Mouse (Mus musculus) liver, embryonic 11.5 days (tissue): ENCODE results near the gene Eno4. TPM values are rescaled to one million over a fixed set of nuclear protein-coding genes. Genes with fewer than 3 reads are reported as not detected.
"Not testable (repeated sequence)": the region's sequence is repeated elsewhere in the genome, so short reads cannot be mapped to it uniquely, and the experiment has no call there.

Experiments
- ATAC-seq: fragments of 200-750 bp; cut with Nextera tagmentation; replicated peaks from 2 replicates; pipeline ENCODE4 v1.8.0; 2017; ENCODE audit warnings: moderate number of reproducible peaks, mild to moderate bottlenecking, moderate TSS enrichment, moderate library complexity; ENCODE audit not compliant: low FRiP score
- DNase-seq: peaks from one replicate; pipeline ENCODE4 v3.0.0-alpha.2; 2017; ENCODE audit warnings: low spot score
- H3K27ac ChIP-seq: fragments of 300-500 bp; sonication (generic); 2 replicates; pipeline ENCODE4 v1.5.1; 2014; ENCODE audit warnings: mild to moderate bottlenecking, low read depth, low read length, control low read depth
- H3K27me3 ChIP-seq: fragments of 300-500 bp; sonication (generic); replicated peaks from 2 replicates; pipeline ENCODE4 v1.6.1; 2014; ENCODE audit warnings: low read length, mixed read lengths; ENCODE audit not compliant: control insufficient read depth, insufficient read depth
- H3K36me3 ChIP-seq: fragments of 300-500 bp; sonication (generic); 2 replicates; pipeline ENCODE4 v1.6.1; 2014; ENCODE audit warnings: mild to moderate bottlenecking, low read length, moderate library complexity, mixed read lengths; ENCODE audit not compliant: control insufficient read depth, insufficient read depth
- H3K4me1 ChIP-seq: fragments of 300-500 bp; sonication (generic); replicated peaks from 2 replicates; pipeline ENCODE4 v1.6.1; 2014; ENCODE audit warnings: low read length, mixed read lengths; ENCODE audit not compliant: control insufficient read depth, insufficient read depth
- H3K4me2 ChIP-seq: fragments of 300-500 bp; sonication (generic); 2 replicates; pipeline ENCODE4 v1.6.1; 2014; ENCODE audit warnings: mild to moderate bottlenecking, control low read depth, moderate library complexity
- H3K4me3 ChIP-seq: fragments of 300-500 bp; sonication (generic); 2 replicates; pipeline ENCODE4 v1.5.1; 2014; ENCODE audit warnings: low read depth, low read length, control low read depth
- H3K9ac ChIP-seq: fragments of 300-500 bp; sonication (generic); 2 replicates; pipeline ENCODE4 v1.6.1; 2014; ENCODE audit warnings: low read depth, low read length, control low read depth
- H3K9me3 ChIP-seq: fragments of 300-500 bp; sonication (generic); 2 replicates; pipeline ENCODE4 v1.6.1; 2016; ENCODE audit warnings: low read length, inconsistent platforms, mixed read lengths; ENCODE audit not compliant: control insufficient read depth
- WGBS: fragments of 180-500 bp; shearing (Covaris S2); extraction: QIAGEN DNeasy Blood & Tissue Kit; methylation state at CpG from one replicate; pipeline ENCODE4 v1.1.7; 2014; 5-methylcytosine and 5-hydroxymethylcytosine counted together
- polyA plus RNA-seq: library from polyadenylated mRNA; unstranded; fragments of >200 nt; fragmentation: Nextera tagmentation; extraction: Ambion mirVana; gene quantifications from 2 replicates; pipeline ENCODE4 v1.2.1, GENCODE M21; 2014

Eno4 gene
- polyA plus RNA-seq = 0.25 and 0.49 TPM in 2 replicates

DNA sequence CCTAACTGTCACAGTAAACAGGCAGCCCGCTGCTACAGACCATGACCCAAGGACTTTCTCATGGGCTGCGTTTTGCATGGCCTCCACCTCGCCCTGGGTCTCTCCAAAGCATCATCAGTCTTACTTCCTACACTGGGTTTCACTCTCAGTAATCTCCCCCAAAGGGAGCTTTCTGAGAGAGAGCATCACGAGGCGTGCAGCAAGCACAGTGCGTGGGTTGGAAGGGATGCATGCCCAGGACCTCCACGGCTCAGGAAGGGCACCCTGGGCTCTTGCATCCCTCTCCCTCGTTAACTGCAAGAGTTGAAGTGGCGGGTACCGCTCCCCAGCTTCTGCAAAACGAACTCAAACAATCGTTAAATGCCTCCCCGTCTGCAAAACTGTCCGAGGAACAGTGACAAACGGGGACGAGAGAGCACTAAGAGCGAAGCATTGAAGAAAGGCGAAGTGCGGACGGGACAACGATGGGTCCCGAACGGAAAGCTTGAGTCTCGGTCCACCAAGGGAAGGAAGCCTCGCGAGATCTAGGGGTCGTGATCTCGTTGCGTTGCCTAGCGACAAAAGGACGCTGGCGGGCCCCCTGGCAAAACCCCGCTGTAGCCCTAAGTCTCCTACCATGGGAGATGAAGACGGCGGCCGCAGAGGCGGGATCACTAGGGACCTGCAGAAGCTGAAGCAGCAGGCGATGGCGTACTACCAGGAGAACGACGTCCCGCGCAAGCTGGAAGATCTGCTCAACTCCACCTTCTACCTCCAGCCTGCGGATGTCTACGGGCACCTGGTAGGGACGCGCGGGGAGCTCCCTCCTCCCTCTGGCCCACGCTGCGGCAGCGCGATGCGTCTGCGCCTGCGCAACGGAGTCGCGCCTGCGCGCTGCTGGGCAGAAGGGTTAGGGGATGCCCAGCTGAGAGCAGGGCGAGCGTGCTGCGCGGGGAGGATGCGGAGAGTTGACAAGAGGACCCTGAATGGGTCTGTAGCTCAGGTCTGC lies at the start of gene Eno4, which contains the start of gene Hspa12a:
Gene Eno4, plus strand, starts transcription at position 585 of the 988 bp plus-strand sequence.
Gene Hspa12a, minus strand, starts transcription at position 814 of the 988 bp plus-strand sequence.
- Histone ChIP-seq H3K27me3 (no peaks in the 10 kb centered on the region), H3K4me1 (peaks cover 7% of the 10 kb centered on the region; the same call in 1 of the 2 replicates), H3K27ac (0 out of 2 replicates have a peak within 1 kb of the TSS, but pooled peaks have one; percentile 10), H3K9me3 (no peaks in the 10 kb centered on the region), H3K36me3 (no peaks in the 10 kb centered on the region), H3K9ac (peak within 1 kb of the TSS; percentile 81), H3K4me3 (peak within 1 kb of the TSS; percentile 72), H3K4me2 (peak within 1 kb of the TSS; percentile 95)
- ATAC-seq (peak; percentile 94), DNase-seq (peak; percentile 94)
- WGBS = under 1% methylated on average over 60 of the region's 65 CpGs

DNA sequence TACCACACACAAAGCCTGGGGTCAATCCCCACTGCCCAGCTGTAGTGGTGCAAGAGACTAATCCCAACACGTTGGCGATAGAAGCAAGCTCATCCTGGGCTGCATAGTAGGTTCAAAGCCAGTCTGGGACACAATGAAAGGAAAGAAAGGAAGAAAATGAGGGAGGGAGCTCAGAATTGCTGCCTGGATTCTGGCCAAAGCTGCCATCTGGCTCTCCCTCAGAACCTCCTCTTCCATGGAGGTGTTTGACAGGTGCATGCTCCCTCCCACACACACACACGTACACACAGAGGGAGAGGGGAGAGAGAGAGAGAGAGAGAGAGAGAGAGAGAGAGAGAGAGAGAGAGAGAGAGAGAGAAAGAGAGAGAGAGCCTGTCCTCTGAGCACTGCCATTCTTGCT lies 47.0 kb upstream of the Eno4 start:
- H3K27me3 ChIP-seq = no peaks in the 10 kb centered on the region
- no peaks in the 10 kb centered on the region for H3K36me3 ChIP-seq
- no peak overlapping the region for H3K9ac ChIP-seq
- H3K27ac ChIP-seq = no peak overlapping the region
- 78% methylated on average over 3 of the region's 3 CpGs for WGBS
- no peak for DNase-seq
- H3K4me1 ChIP-seq = no peaks in the 10 kb centered on the region
- no peak for ATAC-seq
- no peak overlapping the region for H3K4me3 ChIP-seq
- 0 out of 2 replicates have a peak, but pooled peaks cover 3% of the 10 kb centered on the region for H3K9me3 ChIP-seq
- no peak overlapping the region for H3K4me2 ChIP-seq

DNA sequence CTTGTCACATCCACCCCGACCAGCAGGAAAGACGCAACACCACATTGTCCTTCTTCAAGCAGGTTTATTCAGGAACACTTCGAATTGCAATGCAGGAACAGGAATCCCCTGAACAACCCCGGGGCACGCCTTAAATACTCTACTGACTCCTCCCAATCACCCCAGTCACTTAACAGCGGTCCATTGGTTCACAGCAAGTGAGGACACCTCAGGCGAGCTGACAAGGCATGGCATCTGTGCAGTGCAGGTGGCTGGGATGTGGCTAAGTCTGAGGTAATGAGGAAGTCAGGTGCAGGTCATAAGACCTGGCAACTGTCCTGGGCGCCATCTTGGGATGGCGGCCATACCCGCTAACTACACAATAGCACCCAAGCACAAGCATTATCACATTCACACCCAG lies 42.8 kb upstream of the Eno4 start:
- WGBS = 80% methylated on average over 10 of the region's 10 CpGs
- not testable (repeated sequence) for H3K4me3 ChIP-seq, H3K9ac ChIP-seq, H3K27me3 ChIP-seq, DNase-seq, ATAC-seq, H3K36me3 ChIP-seq, H3K27ac ChIP-seq, H3K4me2 ChIP-seq, H3K9me3 ChIP-seq, H3K4me1 ChIP-seq

DNA sequence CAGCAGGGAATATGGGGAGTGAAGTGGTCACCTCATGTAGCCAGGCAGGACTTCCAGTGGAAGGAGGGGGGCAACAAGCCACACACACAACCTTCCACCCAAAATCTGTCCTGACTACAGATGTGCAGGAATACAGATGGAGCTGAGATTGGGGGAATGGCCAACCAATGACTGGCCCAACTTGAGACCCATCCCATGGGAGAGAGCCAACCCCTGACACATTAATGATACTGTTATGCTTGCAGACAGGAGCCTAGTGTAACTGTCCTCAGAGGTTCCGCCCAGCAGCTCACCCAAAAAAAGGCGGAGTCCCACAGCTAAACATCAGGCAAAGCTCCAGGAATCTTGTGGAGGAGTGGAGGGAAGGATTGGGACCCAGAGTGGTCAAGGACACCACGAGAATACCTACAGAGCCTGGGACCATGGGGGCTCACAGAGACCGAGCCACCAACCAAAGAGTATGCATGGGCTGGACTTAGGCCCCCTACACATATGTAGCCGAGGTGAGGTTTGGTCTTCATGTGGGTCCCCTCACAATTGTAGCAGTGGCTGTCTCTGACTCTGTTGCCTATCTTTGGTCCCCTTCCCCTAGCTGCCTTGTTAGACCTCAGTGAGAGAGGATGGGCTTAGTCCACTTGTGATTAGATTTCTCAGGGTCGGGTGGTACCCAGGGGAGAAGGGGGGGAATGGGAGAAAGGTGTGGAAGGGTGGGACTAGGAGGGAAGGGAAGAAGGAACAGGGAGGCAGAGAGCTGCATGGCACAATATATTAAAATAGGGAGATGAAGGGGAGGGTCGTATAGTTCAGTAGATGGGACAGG lies 39.9 kb upstream of the Eno4 start:
- Histone ChIP-seq H3K27me3 (no peaks in the 10 kb centered on the region), H3K4me1 (no peaks in the 10 kb centered on the region), H3K4me3 (0 out of 2 replicates have a peak overlapping the region, but pooled peaks have one; percentile 24), H3K9ac (no peak overlapping the region), H3K9me3 (no peaks in the 10 kb centered on the region), H3K27ac (no peak overlapping the region), H3K36me3 (no peaks in the 10 kb centered on the region), H3K4me2 (peak overlapping the region; percentile 45)
- ATAC-seq = no peak
- 57% methylated on average over 7 of the region's 7 CpGs for WGBS
- DNase-seq = no peak

DNA sequence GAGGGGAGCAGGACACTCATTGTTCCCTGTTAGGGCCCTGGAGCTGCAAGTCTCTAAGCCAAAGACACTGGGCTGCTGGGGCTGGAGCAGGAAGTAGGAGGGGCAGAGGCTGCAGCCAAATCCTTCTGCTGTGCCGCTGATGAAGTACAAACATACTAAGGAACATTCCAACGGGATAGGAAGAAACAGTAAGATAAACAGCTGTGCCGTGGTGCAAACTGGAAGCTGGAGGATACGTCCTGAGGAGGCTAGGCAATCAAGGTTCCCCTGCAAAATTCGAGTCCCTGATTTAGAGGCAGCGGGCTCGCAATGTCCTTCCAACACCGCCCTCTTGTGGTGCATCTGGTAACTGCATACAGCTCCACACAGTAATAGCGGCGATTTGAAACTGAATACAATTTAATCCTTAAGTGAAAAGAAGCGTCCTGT lies 39.3 kb upstream of the Eno4 start:
- Histone ChIP-seq H3K4me1 (no peaks in the 10 kb centered on the region), H3K4me3 (peak overlapping the region; percentile 24; the same call in 1 of the 2 replicates), H3K27ac (no peak overlapping the region), H3K27me3 (no peaks in the 10 kb centered on the region), H3K9ac (no peak overlapping the region), H3K4me2 (peak overlapping the region; percentile 45), H3K36me3 (no peaks in the 10 kb centered on the region), H3K9me3 (no peaks in the 10 kb centered on the region)
- ATAC-seq = no peak
- peak; percentile 71 for DNase-seq
- 0% methylated on average over 11 of the region's 11 CpGs for WGBS

DNA sequence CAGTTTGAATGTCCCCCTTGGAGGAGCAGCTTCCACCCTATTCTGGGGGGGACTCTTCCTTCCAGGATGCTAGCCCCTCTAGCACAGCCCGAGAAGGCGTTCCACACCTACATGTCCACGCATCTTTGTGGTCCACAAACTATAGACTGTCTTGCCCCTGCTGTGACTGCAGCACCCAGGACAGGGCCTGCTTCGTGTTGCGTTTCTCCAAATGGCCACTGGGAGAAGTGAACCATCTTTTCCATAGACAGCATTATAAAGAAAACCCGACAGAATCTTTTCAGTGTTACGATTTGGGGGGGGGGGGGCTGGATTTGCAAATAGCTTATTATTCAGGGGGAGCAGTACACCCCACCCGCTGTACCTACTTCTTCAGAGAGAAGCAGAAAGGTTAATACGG lies 36.5 kb upstream of the Eno4 start:
- Histone ChIP-seq H3K9ac (no peak overlapping the region), H3K4me3 (no peak overlapping the region), H3K4me1 (no peaks in the 10 kb centered on the region), H3K9me3 (no peaks in the 10 kb centered on the region), H3K36me3 (no peaks in the 10 kb centered on the region), H3K4me2 (no peak overlapping the region), H3K27me3 (no peaks in the 10 kb centered on the region), H3K27ac (no peak overlapping the region)
- ATAC-seq = no peak
- 59% methylated on average over 9 of the region's 9 CpGs for WGBS
- DNase-seq = no peak

DNA sequence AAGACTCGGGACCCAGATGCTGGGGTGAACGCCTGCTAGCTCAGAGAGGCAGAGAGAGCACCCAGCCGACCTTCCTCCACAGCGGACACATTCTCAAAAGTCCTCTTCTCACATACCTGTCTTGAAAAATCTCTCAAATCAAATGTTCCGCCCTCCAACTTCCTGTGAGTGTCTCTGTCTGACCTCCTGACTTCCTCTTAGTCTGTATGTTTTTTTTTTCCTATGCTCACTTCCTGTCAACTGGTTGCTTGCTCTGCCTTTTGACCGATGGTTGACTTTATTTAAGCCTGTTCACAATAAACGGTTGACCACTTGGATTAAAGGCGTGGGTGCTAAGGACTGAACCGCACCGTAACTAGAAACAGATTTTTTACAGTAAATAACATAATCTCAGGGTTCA lies 35.2 kb upstream of the Eno4 start:
- WGBS = 67% methylated on average over 10 of the region's 10 CpGs
- Histone ChIP-seq H3K9ac (no peak overlapping the region), H3K27me3 (no peaks in the 10 kb centered on the region), H3K4me1 (no peaks in the 10 kb centered on the region), H3K9me3 (no peaks in the 10 kb centered on the region), H3K36me3 (no peaks in the 10 kb centered on the region), H3K4me2 (no peak overlapping the region), H3K27ac (no peak overlapping the region), H3K4me3 (no peak overlapping the region)
- no peak for DNase-seq
- ATAC-seq = no peak

DNA sequence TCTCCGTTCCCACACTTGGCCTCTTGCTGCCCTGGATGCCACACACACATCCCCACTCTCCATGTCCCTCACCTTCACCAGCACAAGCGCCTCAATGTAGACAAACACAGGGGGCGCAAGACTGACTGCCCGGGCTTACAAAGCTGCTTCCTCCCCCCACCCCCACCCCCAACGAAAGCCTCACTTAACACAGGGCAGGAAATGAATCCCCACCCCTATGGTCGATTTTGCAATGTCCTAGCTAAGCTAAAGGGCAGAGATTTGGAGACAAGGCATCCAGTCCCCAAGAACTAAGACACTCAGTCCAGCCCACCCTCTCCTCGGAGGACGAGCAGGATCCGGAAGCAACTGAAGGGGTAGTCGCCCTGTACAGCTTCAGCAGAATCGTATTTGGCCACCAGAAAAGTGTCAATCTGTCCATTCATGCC lies 32.3 kb upstream of the Eno4 start:
- WGBS = 2% methylated on average over 11 of the region's 11 CpGs
- H3K36me3 ChIP-seq = no peaks in the 10 kb centered on the region
- no peaks in the 10 kb centered on the region for H3K9me3 ChIP-seq
- H3K27me3 ChIP-seq = no peaks in the 10 kb centered on the region
- peak overlapping the region; percentile 44 for H3K4me3 ChIP-seq
- H3K4me1 ChIP-seq = no peaks in the 10 kb centered on the region
- peak overlapping the region; percentile 66 for H3K4me2 ChIP-seq
- no peak for DNase-seq
- H3K9ac ChIP-seq = peak overlapping the region; percentile 42; the same call in 1 of the 2 replicates
- no peak overlapping the region for H3K27ac ChIP-seq
- ATAC-seq = 0 out of 2 replicates have a peak, but pooled peaks have one; percentile 34
